Mouse (Mus musculus) liver, embryonic 15.5 days (tissue): ENCODE results near the gene Wdr73. TPM values are rescaled to one million over a fixed set of nuclear protein-coding genes. Genes with fewer than 3 reads are reported as not detected.

ENCODE experiments used
- ATAC-seq: fragments of 200-750 bp; cut with Nextera tagmentation; 2 replicates; pipeline ENCODE4 v1.8.0; 2017; ENCODE audit warnings: moderate number of reproducible peaks, mild to moderate bottlenecking, moderate library complexity; ENCODE audit not compliant: insufficient read depth
- H3K27ac ChIP-seq: fragments of 300-500 bp; sonication (generic); replicated peaks from 2 replicates; pipeline ENCODE4 v1.5.1; 2015; ENCODE audit warnings: mild to moderate bottlenecking, inconsistent platforms
- H3K27me3 ChIP-seq: fragments of 300-500 bp; sonication (generic); 2 replicates; pipeline ENCODE4 v1.6.1; 2015; ENCODE audit warnings: mild to moderate bottlenecking, inconsistent platforms
- H3K36me3 ChIP-seq: fragments of 300-500 bp; sonication (generic); replicated peaks from 2 replicates; pipeline ENCODE4 v1.6.1; 2015; ENCODE audit warnings: moderate library complexity, mild to moderate bottlenecking, inconsistent platforms
- H3K4me1 ChIP-seq: fragments of 300-500 bp; sonication (generic); replicated peaks from 2 replicates; pipeline ENCODE4 v1.6.1; 2015; ENCODE audit warnings: inconsistent platforms
- H3K4me2 ChIP-seq: fragments of 300-500 bp; sonication (generic); 2 replicates; pipeline ENCODE4 v1.6.1; 2015; ENCODE audit warnings: moderate library complexity, mild to moderate bottlenecking, inconsistent platforms
- H3K4me3 ChIP-seq: fragments of 300-500 bp; sonication (generic); replicated peaks from 2 replicates; pipeline ENCODE4 v1.5.1; 2015; ENCODE audit warnings: mild to moderate bottlenecking, inconsistent platforms
- H3K9ac ChIP-seq: fragments of 300-500 bp; sonication (generic); 2 replicates; pipeline ENCODE4 v1.6.1; 2015; ENCODE audit warnings: moderate library complexity, mild to moderate bottlenecking, inconsistent platforms
- H3K9me3 ChIP-seq: fragments of 300-500 bp; sonication (generic); replicated peaks from 2 replicates; pipeline ENCODE4 v1.6.1; 2016; ENCODE audit warnings: inconsistent platforms
- WGBS: fragments of 180-500 bp; shearing (Covaris S2); methylation state at CpG from one replicate; pipeline ENCODE4 v1.1.7; 2015; ENCODE audit warnings: mixed read lengths; ENCODE audit not compliant: insufficient replicate concordance; 5-methylcytosine and 5-hydroxymethylcytosine counted together
- polyA plus RNA-seq: library from polyadenylated mRNA; unstranded; fragments of >200 nt; fragmentation: Nextera tagmentation; extraction: Ambion mirVana; gene quantifications from 2 replicates; pipeline ENCODE4 v1.2.1, GENCODE M21; 2015

The Wdr73 gene
- polyA plus RNA-seq, 1 experiment from 2014 or later, result 13.2 TPM

DNA sequence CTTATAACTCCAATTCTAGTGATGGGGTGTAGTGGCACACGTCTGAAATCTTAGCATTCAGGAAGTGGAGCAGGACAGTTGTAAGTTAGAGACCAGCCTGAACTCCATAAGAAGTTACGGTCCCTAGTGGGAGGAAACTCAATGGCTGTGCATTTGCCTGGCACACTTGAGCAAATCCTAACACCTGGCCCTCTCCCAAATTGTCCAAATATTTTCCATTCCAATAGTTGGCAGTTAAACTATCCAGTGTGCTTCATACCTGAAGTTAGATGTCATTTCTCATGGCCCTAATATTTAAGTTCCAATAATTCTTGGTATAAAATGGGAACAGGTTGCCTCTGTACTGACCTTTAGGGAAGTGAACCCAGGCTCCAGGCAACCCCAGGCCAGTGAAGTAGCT lies 32.4 kb downstream of the Wdr73 start:
- Histone ChIP-seq H3K9ac (no peak overlapping the region), H3K4me3 (no peak overlapping the region), H3K9me3 (no peaks in the 10 kb centered on the region), H3K4me1 (peaks cover 26% of the 10 kb centered on the region), H3K36me3 (peaks cover 16% of the 10 kb centered on the region; the same call in 1 of the 2 replicates), H3K4me2 (no peak overlapping the region), H3K27me3 (no peaks in the 10 kb centered on the region), H3K27ac (no peak overlapping the region)
- ATAC-seq, result no peak
- 70% methylated on average over 2 of the region's 2 CpGs for WGBS

DNA sequence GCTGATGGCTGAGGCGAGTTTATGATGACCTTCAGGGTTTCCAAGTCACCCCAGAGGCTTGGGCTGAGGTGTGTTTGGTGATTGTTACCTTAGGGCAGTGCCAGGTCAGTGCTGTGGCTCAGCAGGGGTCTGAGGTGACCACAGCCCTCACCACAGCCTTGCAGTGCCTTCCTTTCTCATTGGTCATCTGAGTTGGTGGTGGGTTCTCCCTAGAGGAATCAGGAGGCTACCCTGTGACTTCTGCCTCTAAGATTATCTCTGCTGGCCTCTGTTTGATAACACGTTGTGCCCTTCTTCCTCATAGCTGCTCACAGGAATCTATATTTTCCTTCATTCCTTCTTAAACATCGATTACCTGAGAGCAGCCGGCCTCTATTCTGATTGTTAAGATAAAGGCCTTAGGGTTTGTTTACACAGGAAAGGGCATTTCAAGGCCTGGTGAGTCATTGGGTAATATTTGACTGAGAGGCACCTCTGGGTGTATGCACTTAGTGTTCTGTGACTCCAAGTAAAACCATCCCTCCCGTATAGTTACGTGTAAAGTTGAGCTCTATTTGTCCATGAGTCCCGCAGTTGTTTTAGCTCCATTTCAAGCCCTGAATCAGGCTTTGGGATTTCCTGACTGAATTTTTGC lies 34.4 kb downstream of the Wdr73 start:
- Histone ChIP-seq H3K9ac (no peak overlapping the region), H3K27ac (peak overlapping the region; percentile 39; the same call in 1 of the 2 replicates), H3K4me1 (peaks cover 28% of the 10 kb centered on the region), H3K4me2 (no peak overlapping the region), H3K9me3 (no peaks in the 10 kb centered on the region), H3K27me3 (no peaks in the 10 kb centered on the region), H3K4me3 (no peak overlapping the region), H3K36me3 (0 out of 2 replicates have a peak, but pooled peaks cover 14% of the 10 kb centered on the region)
- 0 out of 2 replicates have a peak, but pooled peaks have one; percentile 39 for ATAC-seq
- WGBS, result 50% methylated on average over 7 of the region's 7 CpGs

DNA sequence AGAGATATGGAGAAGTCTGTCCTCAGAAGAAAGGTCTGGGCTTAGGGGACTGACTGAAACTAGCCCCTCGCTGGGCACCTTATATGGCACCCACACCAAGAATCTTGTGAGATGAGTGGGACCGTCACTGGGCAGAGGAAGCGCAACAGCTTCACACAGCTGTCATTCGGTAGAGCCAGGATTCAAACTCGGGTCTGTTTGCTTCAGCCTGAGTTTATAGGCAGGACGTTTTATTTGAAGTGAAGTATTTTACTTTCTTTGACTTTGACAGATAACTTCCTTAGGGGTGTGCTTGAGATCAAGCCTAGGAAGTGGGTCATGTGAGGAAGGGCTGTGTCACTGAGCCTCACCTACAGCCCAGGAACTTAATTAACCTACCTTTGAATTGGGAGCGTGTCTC lies 35.5 kb downstream of the Wdr73 start:
- Histone ChIP-seq H3K36me3 (0 out of 2 replicates have a peak, but pooled peaks cover 14% of the 10 kb centered on the region), H3K4me2 (peak overlapping the region; percentile 21; the same call in 1 of the 2 replicates), H3K9me3 (no peaks in the 10 kb centered on the region), H3K27ac (peak overlapping the region; percentile 64), H3K27me3 (no peaks in the 10 kb centered on the region), H3K4me3 (no peak overlapping the region), H3K9ac (no peak overlapping the region), H3K4me1 (peaks cover 38% of the 10 kb centered on the region)
- ATAC-seq, result no peak
- 64% methylated on average over 7 of the region's 7 CpGs for WGBS

DNA sequence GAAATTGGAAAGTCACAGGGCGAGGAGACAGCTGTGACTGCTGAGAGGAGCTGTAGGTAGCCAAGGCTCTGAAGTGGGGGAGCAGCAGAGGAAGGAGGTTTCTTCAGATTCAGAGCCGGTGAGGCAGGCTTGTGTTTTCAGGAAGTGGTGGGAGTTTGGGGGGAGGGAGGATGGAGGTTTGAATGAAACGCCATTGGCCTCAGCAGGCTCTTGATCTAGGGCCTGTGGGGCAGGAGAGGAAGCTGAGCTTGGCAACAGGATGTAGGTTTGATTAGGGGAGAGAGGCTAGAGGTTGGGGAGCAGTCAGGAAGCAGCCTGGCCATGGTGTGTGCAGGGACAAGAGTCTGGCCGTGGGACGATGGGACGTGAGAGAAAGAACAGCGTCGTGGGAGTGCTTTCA lies 36.2 kb downstream of the Wdr73 start:
- Histone ChIP-seq H3K4me3 (no peak overlapping the region), H3K9me3 (no peaks in the 10 kb centered on the region), H3K4me2 (peak overlapping the region; percentile 21), H3K27me3 (no peaks in the 10 kb centered on the region), H3K4me1 (peaks cover 45% of the 10 kb centered on the region), H3K9ac (no peak overlapping the region), H3K27ac (peak overlapping the region; percentile 64), H3K36me3 (0 out of 2 replicates have a peak, but pooled peaks cover 14% of the 10 kb centered on the region)
- no peak for ATAC-seq
- 15% methylated on average over 8 of the region's 8 CpGs for WGBS

DNA sequence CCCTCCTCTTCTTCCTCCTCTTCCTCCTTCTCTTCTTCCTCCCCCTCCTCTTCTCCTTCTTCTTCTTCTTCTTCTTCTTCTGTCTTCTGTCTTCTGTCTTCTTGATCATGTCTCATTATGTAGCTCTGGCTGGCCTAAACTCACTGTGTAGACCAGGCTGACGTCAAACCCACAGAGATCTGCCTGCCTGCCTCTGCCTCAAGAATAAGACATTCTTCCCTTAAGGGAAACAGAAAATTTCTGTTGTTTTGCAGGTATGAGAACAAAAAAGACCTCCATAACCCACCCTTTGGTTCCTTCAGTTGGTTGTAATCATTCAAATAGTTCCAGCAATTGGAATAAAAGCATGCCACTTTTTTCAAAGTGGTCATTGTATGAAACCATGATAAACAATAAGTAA lies 36.9 kb downstream of the Wdr73 start:
- Histone ChIP-seq H3K4me3 (no peak overlapping the region), H3K4me1 (peaks cover 46% of the 10 kb centered on the region), H3K9ac (no peak overlapping the region), H3K4me2 (no peak overlapping the region), H3K27ac (0 out of 2 replicates have a peak overlapping the region, but pooled peaks have one; percentile 64), H3K9me3 (no peaks in the 10 kb centered on the region), H3K27me3 (no peaks in the 10 kb centered on the region), H3K36me3 (0 out of 2 replicates have a peak, but pooled peaks cover 11% of the 10 kb centered on the region)
- ATAC-seq, result no peak
- WGBS, result 24% methylated on average over 1 of the region's 1 CpGs

DNA sequence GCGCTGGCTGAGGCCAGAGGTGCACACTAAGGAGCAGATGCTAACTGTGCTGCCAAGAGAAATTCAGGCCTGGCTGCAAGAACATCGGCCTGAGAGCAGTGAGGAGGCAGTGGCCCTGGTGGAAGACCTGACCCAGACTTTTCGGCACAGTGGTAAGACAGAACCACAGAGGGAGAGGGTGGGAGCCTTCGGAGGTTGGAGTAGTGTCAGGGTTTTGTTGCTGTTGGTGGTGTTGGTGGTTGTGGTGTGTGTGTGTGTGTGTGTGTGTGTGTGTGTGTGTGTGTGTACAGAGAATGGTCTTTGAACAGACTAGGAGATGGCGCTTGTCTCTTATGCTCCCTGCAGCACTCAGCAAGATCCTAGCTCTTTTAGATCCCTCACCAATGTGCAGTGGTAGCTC lies 37.5 kb downstream of the Wdr73 start:
- 69% methylated on average over 5 of the region's 5 CpGs for WGBS
- ATAC-seq, result no peak
- H3K27ac ChIP-seq, result no peak overlapping the region
- H3K27me3 ChIP-seq, result no peaks in the 10 kb centered on the region
- no peak overlapping the region for H3K9ac ChIP-seq
- H3K9me3 ChIP-seq, result no peaks in the 10 kb centered on the region
- 0 out of 2 replicates have a peak, but pooled peaks cover 8% of the 10 kb centered on the region for H3K36me3 ChIP-seq
- peaks cover 46% of the 10 kb centered on the region for H3K4me1 ChIP-seq
- no peak overlapping the region for H3K4me2 ChIP-seq
- no peak overlapping the region for H3K4me3 ChIP-seq

DNA sequence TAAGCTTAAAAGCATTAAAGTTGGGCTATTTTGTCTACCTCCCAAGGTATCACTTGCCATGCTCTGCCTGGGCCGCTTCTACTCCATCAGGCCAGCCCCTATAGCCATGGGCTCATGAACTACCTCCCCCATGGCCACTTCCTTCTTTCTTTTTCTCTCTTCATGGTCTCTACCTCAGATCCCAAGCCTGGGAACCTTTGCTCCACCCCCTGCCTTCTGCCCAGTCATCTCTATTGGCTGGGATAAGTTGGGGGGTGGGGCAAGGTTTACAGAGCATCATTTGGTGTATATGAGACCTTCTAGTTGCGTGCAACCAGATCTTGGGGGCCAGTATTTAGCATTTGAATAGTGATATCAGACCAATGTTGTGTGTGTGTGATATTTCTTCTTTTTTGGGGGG lies 38.6 kb downstream of the Wdr73 start:
- Histone ChIP-seq H3K27me3 (no peaks in the 10 kb centered on the region), H3K4me1 (peaks cover 46% of the 10 kb centered on the region), H3K9me3 (no peaks in the 10 kb centered on the region), H3K36me3 (0 out of 2 replicates have a peak, but pooled peaks cover 1% of the 10 kb centered on the region), H3K27ac (no peak overlapping the region), H3K4me3 (no peak overlapping the region), H3K9ac (no peak overlapping the region), H3K4me2 (no peak overlapping the region)
- WGBS, result 51% methylated on average over 2 of the region's 2 CpGs
- ATAC-seq, result no peak

DNA sequence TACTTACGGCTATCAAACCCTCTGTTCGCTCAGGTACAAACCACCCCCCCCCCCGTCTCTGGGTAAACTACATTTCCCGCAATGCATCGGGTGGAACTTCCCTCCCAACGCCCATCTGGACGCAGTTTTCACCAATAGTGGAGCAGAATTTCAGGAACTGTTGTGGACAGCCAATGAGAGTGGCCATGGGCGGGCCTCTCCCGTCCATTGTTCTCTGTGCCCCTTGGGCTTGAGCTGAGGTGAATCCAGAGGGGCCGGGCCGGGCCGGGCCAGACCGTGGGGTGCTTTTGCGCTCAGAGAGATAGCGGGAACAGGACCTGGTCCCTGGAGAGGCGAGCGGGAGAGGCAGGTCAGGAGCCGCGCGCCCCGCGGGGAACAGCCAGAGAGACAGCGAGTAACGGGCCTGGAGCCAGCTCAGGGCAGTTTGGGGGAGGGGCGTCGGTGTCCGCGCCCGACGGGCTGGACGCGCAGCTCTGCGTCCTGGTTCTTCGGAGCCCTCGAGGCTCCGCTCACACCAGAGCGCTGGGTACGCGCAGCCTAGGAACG lies 40.3 kb downstream of the Wdr73 start, which contains the start of gene Zscan2:
Zscan2 (plus strand) TSS at position 192 of the 546 bp plus-strand sequence.
- under 1% methylated on average over 40 of the region's 40 CpGs for WGBS
- H3K4me1 ChIP-seq, result peaks cover 36% of the 10 kb centered on the region
- no peaks in the 10 kb centered on the region for H3K36me3 ChIP-seq
- ATAC-seq, result peak; percentile 93
- H3K9ac ChIP-seq, result peak within 1 kb of the TSS; percentile 76
- no peaks in the 10 kb centered on the region for H3K27me3 ChIP-seq
- H3K27ac ChIP-seq, result peak within 1 kb of the TSS; percentile 77; the same call in 1 of the 2 replicates
- no peaks in the 10 kb centered on the region for H3K9me3 ChIP-seq
- H3K4me2 ChIP-seq, result peak within 1 kb of the TSS; percentile 95
- H3K4me3 ChIP-seq, result peak within 1 kb of the TSS; percentile 76

DNA sequence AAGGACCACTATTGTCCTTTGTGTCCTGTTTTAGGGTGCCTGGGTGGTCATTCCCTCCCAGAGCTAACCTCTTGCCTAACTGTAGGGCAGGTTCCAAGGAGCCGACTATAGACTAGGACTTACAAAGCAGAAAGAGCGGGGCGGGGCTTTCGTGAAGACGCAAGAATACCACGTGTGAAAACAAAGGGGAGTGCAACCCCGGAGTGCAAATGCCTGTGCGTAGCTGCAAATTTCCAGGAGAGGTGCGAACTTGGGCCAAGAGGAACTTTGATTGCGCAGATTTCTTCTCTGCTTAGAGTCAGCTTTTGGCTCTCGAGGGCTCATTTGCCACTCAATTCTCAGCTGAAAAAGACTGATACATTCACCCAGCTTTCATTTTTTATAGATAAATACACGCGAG lies 40.8 kb downstream of the Wdr73 start:
- peak; percentile 37; the same call in 1 of the 2 replicates for ATAC-seq
- Histone ChIP-seq H3K9ac (no peak overlapping the region), H3K4me2 (peak overlapping the region; percentile 95), H3K27me3 (no peaks in the 10 kb centered on the region), H3K4me1 (peaks cover 32% of the 10 kb centered on the region), H3K27ac (no peak overlapping the region), H3K9me3 (no peaks in the 10 kb centered on the region), H3K4me3 (peak overlapping the region; percentile 76), H3K36me3 (no peaks in the 10 kb centered on the region)
- 1% methylated on average over 13 of the region's 13 CpGs for WGBS

DNA sequence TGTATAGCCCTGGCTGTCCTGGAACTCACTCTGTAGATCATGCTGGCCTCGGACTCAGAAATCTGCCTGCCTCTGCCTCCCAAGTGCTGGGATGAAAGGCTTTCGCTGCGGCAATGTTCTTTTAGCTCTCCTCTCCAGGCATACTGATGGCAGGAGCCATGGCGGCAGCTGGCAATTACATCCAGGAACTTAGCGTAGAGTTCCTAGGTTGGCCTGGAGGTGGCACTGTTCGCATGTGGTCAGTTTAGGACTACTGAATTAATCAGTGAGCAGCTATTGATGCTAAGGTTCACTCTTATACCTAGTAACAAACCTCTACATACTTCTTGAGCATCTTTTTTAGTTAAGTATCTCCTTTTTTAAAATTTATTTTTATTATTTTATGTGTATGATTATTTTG lies 43.9 kb downstream of the Wdr73 start:
- Histone ChIP-seq H3K4me2 (no peak overlapping the region), H3K36me3 (no peaks in the 10 kb centered on the region), H3K4me3 (no peak overlapping the region), H3K27ac (no peak overlapping the region), H3K4me1 (peaks cover 23% of the 10 kb centered on the region), H3K27me3 (no peaks in the 10 kb centered on the region), H3K9me3 (no peaks in the 10 kb centered on the region), H3K9ac (no peak overlapping the region)
- no peak for ATAC-seq
- WGBS, result 10% methylated on average over 6 of the region's 6 CpGs

DNA sequence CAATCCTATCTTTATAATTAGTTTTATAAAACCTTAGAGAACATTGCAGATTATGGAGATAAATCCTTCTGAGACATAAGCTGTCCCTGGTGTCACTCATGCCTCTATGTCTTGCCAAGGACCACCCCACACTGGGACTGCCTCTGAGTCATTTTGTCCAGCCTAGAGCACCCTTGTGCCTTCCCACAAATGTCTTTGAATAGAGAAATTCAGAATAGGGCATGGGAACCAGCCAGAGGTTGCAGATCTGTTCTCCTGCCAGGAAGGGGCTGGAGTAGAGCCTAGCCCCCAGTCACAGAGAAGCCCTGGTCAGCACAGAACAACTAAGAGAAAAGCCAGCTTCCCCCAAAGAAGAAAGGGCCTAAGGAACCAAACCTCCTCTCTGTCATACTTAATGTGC lies 45.8 kb downstream of the Wdr73 start:
- H3K36me3 ChIP-seq, result no peaks in the 10 kb centered on the region
- no peaks in the 10 kb centered on the region for H3K9me3 ChIP-seq
- no peaks in the 10 kb centered on the region for H3K27me3 ChIP-seq
- no peak overlapping the region for H3K4me2 ChIP-seq
- no peak for ATAC-seq
- no peak overlapping the region for H3K4me3 ChIP-seq
- no peak overlapping the region for H3K9ac ChIP-seq
- no peak overlapping the region for H3K27ac ChIP-seq
- peaks cover 6% of the 10 kb centered on the region for H3K4me1 ChIP-seq
